Mouse (Mus musculus): ENCODE data around the gene Megf11. TPM values are rescaled to one million over a fixed set of nuclear protein-coding genes. Genes with fewer than 3 reads are reported as not detected.

Gene Megf11
- total RNA-seq (2021), result under 1 TPM; 0.27 to 0.31 TPM
- long read RNA-seq, experiment 1, result 0 reads
- long read RNA-seq, experiment 2, result 0 reads

- intact Hi-C loops (cut with DNase I; ENCODE audit: low total_unique reads), result no loop called here
- peak; percentile 18 for DNase-seq
Observed at GRCm38 (mm10) chr9:64385511-64386465, at the start of gene Megf11. Gene Megf11, plus strand, starts transcription at chr9:64385626.

GRCm38 (mm10) chr9:64335825-64336224 is 49.6 kb upstream of the Megf11 start:
- DNase-seq, result no peak
- intact Hi-C loops (cut with DNase I; ENCODE audit: low total_unique reads), result no loop called here

GRCm38 (mm10) chr9:64339361-64339760 is 46.1 kb upstream of the Megf11 start:
- intact Hi-C loops (cut with DNase I; ENCODE audit: low total_unique reads), result no loop called here
- no peak for DNase-seq

- intact Hi-C loops (cut with DNase I; ENCODE audit: low total_unique reads), result no loop called here
- peak; percentile 77 for DNase-seq
Observed at GRCm38 (mm10) chr9:64340351-64341253, 44.8 kb upstream of the Megf11 start.

GRCm38 (mm10) chr9:64341254-64341566 is 44.2 kb upstream of the Megf11 start, which contains the start of gene Dis3l:
Gene Dis3l, minus strand, starts transcription at chr9:64341288.
- intact Hi-C loops (cut with DNase I; ENCODE audit: low total_unique reads), result no loop called here
- no peak for DNase-seq

GRCm38 (mm10) chr9:64341671-64342070 is 43.8 kb upstream of the Megf11 start:
- intact Hi-C loops (cut with DNase I; ENCODE audit: low total_unique reads), result no loop called here

GRCm38 (mm10) chr9:64343656-64344055 is 41.8 kb upstream of the Megf11 start:
- intact Hi-C loops (cut with DNase I; ENCODE audit: low total_unique reads), result no loop called here
- no peak for DNase-seq

More at GRCm38 (mm10) chr9:64341671-64342070, 43.8 kb upstream of the Megf11 start:
- DNase-seq, result no peak

GRCm38 (mm10) chr9:64345931-64346330 is 39.5 kb upstream of the Megf11 start:
- DNase-seq, result no peak
- intact Hi-C loops (cut with DNase I; ENCODE audit: low total_unique reads), result no loop called here

GRCm38 (mm10) chr9:64347377-64347776 is 38.0 kb upstream of the Megf11 start:
- intact Hi-C loops (cut with DNase I; ENCODE audit: low total_unique reads), result no loop called here
- no peak for DNase-seq

- intact Hi-C loops (cut with DNase I; ENCODE audit: low total_unique reads), result no loop called here
- DNase-seq, result no peak
Observed at GRCm38 (mm10) chr9:64349490-64349889, 35.9 kb upstream of the Megf11 start.

GRCm38 (mm10) chr9:64351191-64351590 is 34.2 kb upstream of the Megf11 start:
- intact Hi-C loops (cut with DNase I; ENCODE audit: low total_unique reads), result loop anchor here (2.0 kb wide), 1 partner anchor 290 kb away; no protein-coding TSS in a partner anchor
- no peak for DNase-seq

- no peak for DNase-seq
- intact Hi-C loops (cut with DNase I; ENCODE audit: low total_unique reads), result no loop called here
Observed at GRCm38 (mm10) chr9:64355627-64356026, 29.8 kb upstream of the Megf11 start.

- intact Hi-C loops (cut with DNase I; ENCODE audit: low total_unique reads), result no loop called here
- DNase-seq, result no peak
Observed at GRCm38 (mm10) chr9:64361231-64361950, 24.0 kb upstream of the Megf11 start.

- no peak for DNase-seq
Observed at GRCm38 (mm10) chr9:64369871-64370270, 15.6 kb upstream of the Megf11 start.

GRCm38 (mm10) chr9:64371305-64371819 is 14.1 kb upstream of the Megf11 start:
- no peak for DNase-seq
- intact Hi-C loops (cut with DNase I; ENCODE audit: low total_unique reads), result no loop called here

More at GRCm38 (mm10) chr9:64369871-64370270, 15.6 kb upstream of the Megf11 start:
- intact Hi-C loops (cut with DNase I; ENCODE audit: low total_unique reads), result no loop called here

GRCm38 (mm10) chr9:64376380-64376779 is 9.0 kb upstream of the Megf11 start:
- intact Hi-C loops (cut with DNase I; ENCODE audit: low total_unique reads), result no loop called here
- DNase-seq, result no peak

GRCm38 (mm10) chr9:64383021-64383788 is 2.2 kb upstream of the Megf11 start:
- DNase-seq, result no peak
- intact Hi-C loops (cut with DNase I; ENCODE audit: low total_unique reads), result no loop called here

GRCm38 (mm10) chr9:64386466-64387211 is 1.2 kb downstream of the Megf11 start:
- intact Hi-C loops (cut with DNase I; ENCODE audit: low total_unique reads), result no loop called here
- no peak for DNase-seq

All from gastrocnemius, postnatal 14 days (tissue).